Mouse (Mus musculus): Measurements from ENCODE around the gene Lias. TPM values are rescaled to one million over a fixed set of nuclear protein-coding genes. Genes with fewer than 3 reads are reported as not detected.

Gene Lias
- polyA plus RNA-seq, 1 experiment from 2014 or later: 66.7 TPM

DNA sequence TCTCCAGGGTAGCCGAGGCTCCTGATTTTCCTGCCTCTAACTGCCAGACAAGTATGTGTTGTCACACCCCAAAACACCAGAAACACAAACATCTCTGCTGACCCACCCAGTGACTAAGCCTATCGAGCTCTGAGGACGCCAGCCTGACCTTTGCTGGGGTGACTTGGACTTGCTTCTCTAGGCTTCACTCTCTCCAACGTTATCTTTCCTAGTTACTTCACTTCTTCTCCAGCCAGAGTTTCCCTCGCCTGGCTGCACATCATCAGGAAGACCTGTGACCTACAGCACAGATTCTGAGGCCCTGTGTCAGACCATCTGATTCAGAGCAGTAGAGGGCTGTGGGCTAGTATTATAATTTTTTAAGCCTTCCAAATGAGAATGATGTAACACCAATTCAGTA, 63.5 kb downstream of the Lias start:
- H3K4me2 ChIP-seq: no peak overlapping the region
- no peak overlapping the region for H3K4me3 ChIP-seq (replicated peaks)
- ATAC-seq (ENCODE audit: insufficient number of reproducible peaks, insufficient read depth, low FRiP score, low TSS enrichment, low read depth): no peak
- H3K27ac ChIP-seq: no peak overlapping the region
- no peaks in the 10 kb centered on the region for H3K9me3 ChIP-seq
- H3K9ac ChIP-seq (replicated peaks): no peak overlapping the region
- peaks cover 32% of the 10 kb centered on the region; the same call in 1 of the 2 replicates for H3K36me3 ChIP-seq
- H3K4me1 ChIP-seq (replicated peaks): peaks cover 32% of the 10 kb centered on the region
- WGBS: 52% methylated on average over 5 of the region's 5 CpGs
- H3K27me3 ChIP-seq: no peaks in the 10 kb centered on the region

DNA sequence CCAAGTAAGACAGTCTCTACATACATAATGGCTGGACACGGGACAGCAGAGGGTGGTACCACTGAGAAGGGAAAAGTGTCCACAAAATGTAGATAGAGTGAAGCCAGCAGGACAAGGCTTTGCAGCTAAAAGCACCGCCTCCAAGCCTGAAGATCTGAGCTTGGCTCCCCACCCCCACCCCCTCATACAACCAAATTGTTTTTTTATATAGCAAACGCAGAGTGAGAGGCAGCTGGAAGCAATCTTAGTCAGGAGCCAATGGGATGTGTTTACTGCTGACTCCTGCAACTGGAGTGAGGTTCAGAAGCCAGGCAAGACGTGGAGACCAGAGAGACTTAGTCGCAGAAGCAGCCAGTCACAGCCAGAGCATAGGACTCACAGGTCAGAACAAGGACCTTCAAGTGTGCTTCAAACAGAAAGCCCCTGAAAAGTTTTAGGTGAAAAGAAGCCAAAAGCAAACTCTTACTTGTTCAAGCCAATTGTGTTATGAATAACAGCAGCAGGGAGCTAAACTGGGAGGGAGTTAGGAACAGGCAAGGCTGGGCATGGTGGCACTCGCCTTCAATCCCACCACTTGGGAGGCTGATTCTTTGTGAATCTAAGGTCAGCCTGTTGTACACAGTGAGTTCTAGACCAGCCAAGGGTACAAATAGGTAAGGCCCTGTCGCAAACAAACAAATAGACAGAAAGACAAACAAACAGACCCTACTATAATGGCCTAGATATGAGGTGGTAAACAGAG, 66.0 kb downstream of the Lias start:
- H3K9me3 ChIP-seq: no peaks in the 10 kb centered on the region
- peaks cover 31% of the 10 kb centered on the region; the same call in 1 of the 2 replicates for H3K36me3 ChIP-seq
- peak overlapping the region; percentile 30 for H3K4me2 ChIP-seq
- no peak overlapping the region; the same call in 1 of the 2 replicates for H3K9ac ChIP-seq (replicated peaks)
- H3K4me1 ChIP-seq (replicated peaks): peaks cover 32% of the 10 kb centered on the region
- no peak overlapping the region for H3K4me3 ChIP-seq (replicated peaks)
- 32% methylated on average over 7 of the region's 7 CpGs for WGBS
- peak overlapping the region; percentile 88 for H3K27ac ChIP-seq
- no peaks in the 10 kb centered on the region for H3K27me3 ChIP-seq
- ATAC-seq (ENCODE audit: insufficient number of reproducible peaks, insufficient read depth, low FRiP score, low TSS enrichment, low read depth): peak; percentile 85; the same call in 1 of the 2 replicates

DNA sequence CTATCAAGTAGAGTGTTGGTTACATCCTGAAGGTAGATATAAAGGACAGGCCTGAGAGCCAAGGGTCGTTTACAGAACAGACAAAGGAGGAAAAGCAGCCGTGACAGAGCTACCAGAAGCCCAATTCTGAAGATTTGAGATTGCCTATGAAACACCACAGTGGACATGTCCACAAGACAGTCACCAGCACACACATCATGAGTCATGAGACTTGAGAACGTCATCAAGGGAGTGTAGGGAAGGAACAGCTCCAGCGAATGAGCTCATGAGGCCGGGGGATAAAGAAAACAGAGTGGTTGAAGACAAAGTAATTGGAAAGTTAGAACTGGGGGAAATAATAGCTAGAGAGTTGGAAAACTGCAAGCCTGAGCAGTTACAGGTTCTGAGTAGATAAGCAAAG, 66.5 kb downstream of the Lias start:
- H3K9ac ChIP-seq (replicated peaks): no peak overlapping the region
- H3K9me3 ChIP-seq: no peaks in the 10 kb centered on the region
- H3K4me2 ChIP-seq: no peak overlapping the region
- H3K27ac ChIP-seq: peak overlapping the region; percentile 88
- ATAC-seq (ENCODE audit: insufficient number of reproducible peaks, insufficient read depth, low FRiP score, low TSS enrichment, low read depth): no peak
- H3K27me3 ChIP-seq: no peaks in the 10 kb centered on the region
- peaks cover 25% of the 10 kb centered on the region; the same call in 1 of the 2 replicates for H3K36me3 ChIP-seq
- WGBS: 56% methylated on average over 5 of the region's 5 CpGs
- H3K4me1 ChIP-seq (replicated peaks): peaks cover 32% of the 10 kb centered on the region
- H3K4me3 ChIP-seq (replicated peaks): no peak overlapping the region

DNA sequence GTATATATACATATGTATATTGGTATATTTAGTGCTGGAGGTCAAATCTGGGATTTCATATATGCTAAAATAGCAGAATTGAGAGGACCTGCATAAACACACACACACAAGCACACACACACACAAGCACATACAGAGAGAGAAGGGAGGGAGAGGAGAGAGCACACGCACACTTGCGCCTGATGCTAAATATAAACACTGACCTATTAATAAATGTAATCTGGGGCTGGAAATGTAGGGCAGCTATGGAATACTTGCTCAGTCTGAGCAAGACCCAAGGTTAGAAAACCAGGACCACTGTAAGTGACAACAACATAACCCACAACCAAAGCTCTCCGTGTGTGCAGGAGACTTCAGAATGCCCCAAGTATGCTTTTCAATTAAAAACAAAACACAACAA, 68.2 kb downstream of the Lias start:
- H3K9ac ChIP-seq (replicated peaks): no peak overlapping the region
- H3K4me1 ChIP-seq (replicated peaks): peaks cover 32% of the 10 kb centered on the region
- H3K27ac ChIP-seq: no peak overlapping the region
- 86% methylated on average over 3 of the region's 3 CpGs for WGBS
- peaks cover 18% of the 10 kb centered on the region; the same call in 1 of the 2 replicates for H3K36me3 ChIP-seq
- no peaks in the 10 kb centered on the region for H3K27me3 ChIP-seq
- no peak overlapping the region for H3K4me3 ChIP-seq (replicated peaks)
- no peak for ATAC-seq (ENCODE audit: insufficient number of reproducible peaks, insufficient read depth, low FRiP score, low TSS enrichment, low read depth)
- H3K4me2 ChIP-seq: no peak overlapping the region
- H3K9me3 ChIP-seq: no peaks in the 10 kb centered on the region

Other genes starting within 250 kb of the Lias start
- gene Wdr19, start 191.8 kb upstream of the Lias start, polyA plus RNA-seq (2016; fragmentation: Nextera tagmentation; extraction: Ambion mirVana): 12.2 and 16.6 TPM in 2 replicates
- gene Rfc1, start 55.8 kb upstream of the Lias start, polyA plus RNA-seq (2016; fragmentation: Nextera tagmentation; extraction: Ambion mirVana): 118 and 120 TPM in 2 replicates
- 0.09 TPM in 1 of 2 replicates, not detected in the other for gene Klb, start 43.2 kb upstream of the Lias start, polyA plus RNA-seq (2016; fragmentation: Nextera tagmentation; extraction: Ambion mirVana)
- gene Rpl9, start 53 bp upstream of the Lias start, polyA plus RNA-seq (2016; fragmentation: Nextera tagmentation; extraction: Ambion mirVana): 1,006 and 1,010 TPM in 2 replicates
- gene Ugdh, start 44.5 kb downstream of the Lias start, polyA plus RNA-seq (2016; fragmentation: Nextera tagmentation; extraction: Ambion mirVana): 154 and 170 TPM in 2 replicates
- not detected in 2 replicates for gene Gm43552, start 101.3 kb downstream of the Lias start, polyA plus RNA-seq (2016; fragmentation: Nextera tagmentation; extraction: Ambion mirVana)
- 106 and 116 TPM in 2 replicates for gene Smim14, start 145.7 kb downstream of the Lias start, polyA plus RNA-seq (2016; fragmentation: Nextera tagmentation; extraction: Ambion mirVana)
- gene Ube2k, start 145.7 kb downstream of the Lias start, polyA plus RNA-seq (2016; fragmentation: Nextera tagmentation; extraction: Ambion mirVana): 213 and 217 TPM in 2 replicates

All from limb, embryonic 12.5 days (tissue).